Mouse (Mus musculus) frontal cortex, postnatal 14 days (tissue): Measurements from ENCODE around the gene Aplp1.

Experiments used
- DNase-seq, 2 experiments: peaks; one replicate each; pipeline ENCODE4 v3.0.0; 2022; ENCODE audit warnings: low spot score in 2 of 2

Gene Aplp1

DNA sequence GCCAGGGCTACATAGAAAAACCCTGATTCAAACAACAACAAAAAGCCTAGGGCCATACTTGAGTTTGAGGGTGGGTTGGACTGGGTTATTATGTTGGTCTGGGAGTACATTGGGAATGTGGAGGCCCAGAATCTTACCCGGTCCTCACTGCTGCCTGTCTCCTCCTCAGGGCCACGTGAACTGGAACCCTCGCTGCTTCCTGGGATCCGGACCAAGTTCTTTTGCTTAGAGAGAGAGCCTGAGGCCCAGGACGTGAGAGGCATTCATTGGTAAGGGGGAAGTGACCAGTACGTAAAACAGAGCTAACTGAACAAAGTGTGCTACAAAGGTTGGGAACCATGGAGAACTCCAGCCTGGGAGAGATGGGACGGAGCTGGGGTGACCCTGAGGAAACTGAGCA lies 4.9 kb upstream of the Aplp1 start:
- DNase-seq: no peak

DNA sequence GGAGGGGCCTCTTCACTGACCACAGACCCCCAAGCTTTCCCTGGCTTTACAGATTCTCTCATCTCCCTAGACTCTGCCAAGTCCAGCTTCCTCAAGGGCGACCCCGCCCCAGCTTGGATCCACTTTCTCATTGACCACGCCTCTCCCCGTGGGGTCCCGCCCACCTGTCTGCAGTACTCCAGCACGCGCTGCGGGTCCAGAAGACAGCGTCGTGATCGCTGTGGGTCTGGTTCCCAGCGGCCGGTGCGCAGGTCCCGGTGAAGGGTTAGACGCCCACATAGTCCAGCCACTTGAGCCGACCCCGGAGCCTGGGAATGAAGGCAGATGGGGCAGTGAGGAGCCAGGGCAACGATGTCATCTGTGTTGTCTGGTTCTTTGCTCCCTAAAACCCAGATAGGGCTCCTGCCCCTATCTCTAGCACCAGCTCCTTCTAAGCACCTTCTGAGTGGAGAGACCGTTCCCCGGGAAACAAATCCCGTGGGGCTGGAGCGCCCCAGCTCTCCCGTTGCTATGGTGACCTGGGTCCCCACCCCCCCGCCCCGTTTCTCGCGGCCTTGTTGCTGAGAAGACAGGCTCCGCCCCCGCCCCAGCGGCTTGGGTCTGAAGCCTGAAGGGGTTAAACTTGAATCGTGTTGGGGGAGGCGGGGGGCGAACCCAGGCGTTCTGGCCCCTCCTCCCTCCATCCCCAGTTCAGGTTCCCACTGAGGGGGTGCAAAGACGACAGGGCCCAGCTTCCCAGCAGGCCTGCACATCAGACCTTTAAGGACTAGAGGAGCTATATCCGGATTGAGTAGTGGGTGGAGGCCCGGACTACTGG lies 973 bp downstream of the Aplp1 start:
- DNase-seq: peak; percentile 63 to 72

DNA sequence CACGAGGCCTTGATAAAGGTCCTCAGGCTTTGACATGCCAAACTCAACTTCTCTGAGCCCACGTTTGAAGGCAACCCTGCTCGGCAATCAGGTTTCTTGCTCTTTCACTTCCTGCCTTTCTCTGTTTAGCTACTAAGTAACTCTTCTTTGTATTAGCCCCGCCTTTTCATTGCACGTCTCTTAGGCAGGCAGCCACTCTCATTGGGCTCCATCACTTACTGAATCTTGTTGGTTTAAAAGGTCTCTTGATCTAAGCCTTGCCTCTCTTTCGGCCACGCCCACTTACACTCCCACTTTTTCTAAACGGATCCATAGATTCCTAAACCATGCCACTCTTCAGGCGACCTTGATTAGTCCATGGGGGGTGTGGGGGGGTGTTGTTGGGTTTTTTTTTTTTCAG lies 1.6 kb downstream of the Aplp1 start:
- no peak for DNase-seq

DNA sequence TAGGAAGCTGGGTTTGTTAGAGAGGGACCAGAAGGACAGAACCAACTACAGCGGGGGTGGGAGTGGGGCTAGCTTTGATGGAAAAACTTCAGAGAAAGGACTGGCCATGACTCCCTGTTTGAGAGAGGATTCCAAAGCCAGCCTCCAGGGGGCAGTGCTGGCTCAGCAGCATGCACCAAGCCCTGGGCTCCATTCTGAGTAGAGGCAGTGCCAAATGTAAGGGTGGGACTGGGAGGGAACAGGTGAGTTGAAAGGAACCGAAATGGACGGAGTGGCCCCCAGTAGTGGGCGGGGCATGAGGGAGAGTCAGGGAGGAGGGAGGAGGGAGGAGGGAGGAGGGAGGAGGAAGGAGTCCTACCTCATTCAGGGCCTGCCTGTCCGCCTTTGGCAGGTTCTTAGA lies 4.6 kb downstream of the Aplp1 start:
- peak in 1 of 2 experiments; percentile 43 for DNase-seq

DNA sequence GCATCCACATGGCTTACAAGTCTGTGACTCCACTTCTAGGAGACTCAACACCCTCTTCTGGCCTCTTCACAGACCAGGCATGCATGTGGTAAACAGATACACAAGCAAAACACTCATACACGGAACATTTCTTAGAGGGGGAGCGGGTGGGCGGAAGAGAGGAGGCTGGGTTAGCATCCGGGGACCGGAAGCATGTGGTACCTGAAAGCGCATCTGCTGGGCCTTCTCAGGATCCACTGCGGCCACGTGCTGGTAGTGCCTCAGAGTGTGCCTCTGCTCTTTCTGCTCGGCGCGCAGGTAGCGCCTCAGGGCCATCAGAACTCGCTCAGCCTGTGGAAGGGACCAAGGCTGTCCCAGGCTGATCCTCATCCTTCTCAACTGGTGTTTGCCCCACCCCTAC lies 5.6 kb downstream of the Aplp1 start:
- no peak for DNase-seq

DNA sequence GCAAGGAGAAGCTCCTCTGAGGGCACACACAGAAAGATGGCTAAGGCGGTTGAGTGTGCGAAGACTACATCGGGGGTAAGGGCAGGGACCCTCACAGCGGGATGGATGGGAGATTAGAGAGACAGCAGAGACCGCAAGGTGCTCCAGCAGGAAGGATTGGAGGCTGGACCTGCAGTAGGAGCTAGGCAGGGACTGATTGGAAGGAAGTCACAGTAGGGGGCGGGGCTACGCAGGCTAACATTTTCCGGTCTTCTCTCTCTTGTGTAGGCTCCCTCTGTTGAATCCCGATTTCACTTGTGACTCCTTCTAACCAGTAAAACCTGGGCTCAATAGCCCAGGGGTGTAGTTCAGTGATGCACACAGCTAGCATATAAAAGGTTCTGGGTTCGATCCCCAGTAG lies 8.5 kb downstream of the Aplp1 start:
- no peak for DNase-seq

DNA sequence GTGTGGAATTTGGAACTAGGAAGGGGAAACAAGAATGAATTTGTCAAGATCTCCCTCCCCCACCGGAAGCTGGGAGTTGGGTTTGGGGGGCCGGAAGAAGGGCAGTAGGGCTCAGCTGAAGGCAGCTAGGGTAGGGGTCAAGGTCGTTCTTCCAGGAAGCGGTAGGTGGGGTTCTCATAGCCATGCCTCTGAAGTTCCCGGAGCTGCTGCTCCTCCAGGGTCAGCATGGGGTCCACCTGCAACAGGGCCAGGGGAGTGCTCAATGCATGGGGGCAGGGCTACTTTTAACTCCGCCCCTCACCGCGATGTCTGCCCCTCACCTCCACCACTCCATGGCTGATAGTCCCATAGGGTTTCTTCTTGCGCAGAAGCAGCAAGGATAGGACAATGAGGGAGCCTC lies 10.2 kb downstream of the Aplp1 start:
- no peak for DNase-seq

DNA sequence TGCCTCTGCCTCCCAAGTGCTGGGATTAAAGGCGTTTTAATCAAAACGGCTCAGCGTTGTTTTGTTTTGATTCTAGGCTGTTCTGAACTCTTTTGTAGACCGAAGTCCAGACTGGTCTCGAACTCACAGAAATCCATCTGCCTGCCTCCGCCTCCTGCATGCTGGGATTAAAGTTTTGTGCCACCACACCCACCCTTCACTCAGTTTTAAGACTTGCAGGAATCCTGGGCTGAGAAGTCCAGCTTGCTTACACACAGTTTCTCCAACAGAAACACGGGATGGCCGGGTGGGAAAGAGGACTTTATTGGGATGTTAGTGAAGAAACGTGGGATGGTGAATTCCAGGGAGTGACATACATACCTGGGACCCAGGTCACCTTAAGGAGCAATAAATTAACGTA lies 10.6 kb downstream of the Aplp1 start:
- no peak for DNase-seq

DNA sequence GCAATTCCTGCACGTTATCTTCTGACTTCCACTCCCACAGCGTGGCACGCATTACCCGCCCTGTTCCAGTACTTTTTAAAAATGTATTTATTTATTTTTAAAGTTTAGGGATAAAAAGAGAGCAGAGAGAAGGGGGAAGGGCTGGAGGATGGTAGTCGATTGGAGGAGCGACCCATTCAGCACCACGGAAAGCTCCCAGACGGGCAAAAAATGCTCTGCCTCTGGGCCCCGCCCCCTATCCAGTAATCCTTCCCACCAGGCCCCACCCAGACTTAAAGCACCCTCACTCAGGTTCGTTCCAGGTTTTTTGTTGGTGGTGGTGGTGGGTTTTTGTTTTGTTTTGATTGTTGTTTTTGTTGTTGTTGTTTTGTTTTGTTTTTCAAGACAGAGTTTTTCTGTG lies 11.1 kb downstream of the Aplp1 start:
- DNase-seq: no peak

DNA sequence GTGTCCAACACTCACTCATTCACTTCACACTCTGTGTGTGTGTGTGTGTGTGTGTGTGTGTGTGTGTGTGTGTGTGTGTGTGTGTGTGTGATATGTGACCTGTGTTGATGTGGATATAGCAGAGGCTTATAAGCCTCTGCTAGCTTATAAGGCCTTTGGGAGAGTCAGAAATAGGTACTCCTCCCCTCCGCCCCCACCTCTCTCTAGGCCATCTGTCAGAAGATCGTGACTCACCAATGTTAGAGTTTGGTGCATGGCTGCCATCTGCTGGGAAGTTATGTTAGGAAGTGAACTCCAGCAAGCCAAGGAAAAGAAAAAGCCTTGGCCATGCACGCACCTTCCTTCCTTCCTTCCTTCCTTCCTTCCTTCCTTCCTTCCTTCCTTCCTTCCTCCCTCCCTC lies 13.5 kb downstream of the Aplp1 start:
- DNase-seq: peak; percentile 75

DNA sequence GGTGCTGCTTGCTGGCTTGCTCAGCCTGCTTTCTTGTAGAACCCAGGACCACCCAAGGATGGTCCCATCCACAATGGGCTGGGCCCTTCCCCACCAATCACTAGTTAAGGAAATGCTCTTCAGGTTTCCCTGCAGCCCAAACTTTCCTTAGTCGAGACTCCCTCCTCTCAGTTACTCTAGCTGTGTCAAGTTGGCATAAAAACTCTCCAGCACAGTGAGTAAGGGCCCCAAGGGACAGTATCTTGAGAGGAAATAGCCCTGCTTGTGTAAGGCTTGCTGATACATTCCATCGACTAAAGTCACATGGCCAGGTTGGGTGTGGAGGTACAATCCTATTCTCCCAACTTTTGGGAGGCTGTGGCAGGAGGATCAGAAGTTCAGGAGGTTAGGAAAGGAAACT lies 15.1 kb downstream of the Aplp1 start:
- DNase-seq: no peak

DNA sequence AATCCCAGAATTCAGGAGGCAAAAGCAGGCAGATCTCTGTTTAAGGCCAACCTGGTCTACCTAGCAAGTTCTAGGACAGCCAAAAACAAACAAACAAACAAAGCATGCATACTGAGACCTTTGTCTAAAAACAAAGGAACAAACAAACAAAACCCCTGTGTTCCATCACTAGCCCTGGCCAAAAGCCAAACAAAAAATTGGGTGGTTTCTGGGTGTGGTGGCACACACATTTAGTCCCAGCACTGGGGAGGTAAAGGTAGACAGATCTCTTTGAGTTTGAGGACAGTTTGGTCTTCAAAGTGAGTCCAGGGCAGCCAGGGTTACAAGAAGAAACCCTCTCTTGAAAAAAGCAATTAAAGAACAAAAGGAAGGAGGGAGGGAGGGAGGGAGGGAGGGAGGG lies 16.0 kb downstream of the Aplp1 start:
- no peak for DNase-seq

DNA sequence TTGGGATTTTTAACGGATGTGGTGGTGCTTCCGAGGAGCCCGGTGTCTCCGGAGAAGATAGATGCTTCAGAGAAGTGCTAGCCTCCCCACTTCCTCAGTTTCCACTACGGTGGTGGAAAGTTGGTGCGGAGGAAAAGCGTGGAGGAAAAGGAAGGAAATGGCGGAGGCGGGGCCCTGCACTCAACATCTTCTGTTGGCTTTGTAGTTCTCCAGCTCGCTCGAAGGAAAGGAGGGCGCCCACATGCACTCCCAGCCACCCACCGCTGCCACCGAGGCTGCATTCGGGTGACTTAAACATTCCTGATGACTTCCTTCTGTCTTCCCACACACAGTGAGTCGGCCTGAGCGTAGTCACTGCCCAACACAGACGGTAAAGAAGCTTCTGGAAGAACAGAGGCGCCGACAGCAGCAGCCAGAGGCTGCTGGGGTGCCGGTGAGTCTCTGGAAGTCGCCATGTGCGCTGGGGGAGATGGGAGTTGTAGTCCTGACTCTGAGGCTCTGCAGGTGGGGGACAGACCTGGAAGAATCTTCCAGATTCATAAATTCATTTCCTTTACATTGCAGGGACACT lies 22.2 kb downstream of the Aplp1 start:
- peak in 1 of 2 experiments; percentile 37 for DNase-seq

DNA sequence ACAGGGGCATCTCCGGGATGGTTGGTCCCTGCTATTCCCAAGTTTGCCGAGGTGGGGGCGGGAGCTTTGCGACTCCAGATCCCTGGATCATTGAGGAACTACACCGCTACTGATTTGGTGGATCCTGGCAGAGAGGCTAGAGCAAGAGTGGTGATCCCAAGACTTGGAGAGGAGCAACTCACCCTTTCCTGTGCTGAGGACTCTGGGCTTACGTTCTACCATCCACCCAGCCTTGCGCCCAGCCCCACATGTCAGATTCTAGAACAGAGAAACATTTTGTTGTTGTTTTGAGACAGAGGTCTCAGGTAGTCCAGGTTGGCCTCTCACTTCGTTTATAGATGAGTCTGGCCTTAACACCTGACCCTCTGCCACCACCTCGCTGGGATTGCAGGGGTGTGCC lies 22.8 kb downstream of the Aplp1 start:
- DNase-seq: no peak

DNA sequence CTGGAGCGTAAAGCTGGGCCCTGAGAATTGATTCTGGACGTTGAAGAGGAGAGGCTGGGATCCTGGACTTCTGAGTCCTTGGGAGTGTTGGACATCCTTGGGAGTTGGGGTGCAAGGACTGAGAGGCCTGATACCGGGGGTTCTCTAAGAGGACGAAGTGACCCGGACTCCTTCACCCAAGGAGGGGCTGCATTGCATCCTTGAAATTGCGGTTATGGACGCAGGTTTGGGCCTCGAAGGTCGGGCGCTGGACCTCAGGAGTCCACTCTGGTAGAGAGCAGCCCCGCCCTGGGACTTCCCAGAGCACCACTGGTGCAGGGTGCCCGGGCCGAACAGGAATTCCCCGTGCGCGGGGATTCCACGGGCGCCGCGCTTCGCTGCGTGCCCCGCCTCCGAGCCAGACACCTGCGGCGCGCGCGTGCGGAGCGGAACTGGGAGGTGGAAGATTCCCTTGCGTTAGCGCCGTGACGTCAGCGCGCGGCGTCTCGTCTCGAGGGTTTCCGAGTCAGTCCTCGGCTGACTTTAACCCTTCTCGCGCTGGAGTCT lies 23.4 kb downstream of the Aplp1 start:
- peak; percentile 85 to 91 for DNase-seq

DNA sequence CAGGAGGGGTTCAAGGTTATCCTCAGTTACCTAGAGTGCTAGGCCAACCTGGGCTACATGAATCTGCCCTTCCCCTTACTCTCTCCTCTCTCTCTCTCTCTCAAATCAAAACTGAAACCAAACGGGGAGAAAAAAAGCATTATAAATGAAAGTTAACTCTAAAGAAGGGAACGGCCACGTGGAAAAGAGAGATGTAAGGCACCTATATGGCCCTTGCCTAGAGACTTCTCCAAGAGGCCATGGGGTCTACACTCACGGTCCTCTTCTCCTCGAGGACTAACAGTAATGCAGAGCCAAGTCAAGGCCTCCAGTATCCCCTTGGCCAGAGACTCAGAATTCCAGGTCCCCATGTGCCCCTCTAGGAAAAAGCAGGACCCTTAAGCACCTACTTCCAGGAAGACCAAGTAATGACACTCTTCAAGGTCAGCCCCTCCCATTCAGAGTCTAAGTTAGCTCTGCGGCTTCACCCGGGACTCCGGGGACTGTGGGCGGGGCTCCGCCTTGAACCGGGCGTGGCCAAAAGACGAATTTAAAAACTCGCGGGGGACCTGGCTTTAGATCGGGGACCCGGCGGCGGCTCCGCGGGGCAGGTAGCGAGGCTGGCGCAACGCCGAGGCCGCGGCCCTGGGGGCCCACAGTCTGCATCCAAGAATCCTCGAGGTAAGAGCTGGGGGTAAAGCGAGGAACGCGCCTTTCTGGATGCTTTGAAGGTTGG lies 24.0 kb downstream of the Aplp1 start, which contains the start of gene Nfkbid:
TSS of gene Nfkbid (plus strand) at position 558 of the 715 bp plus-strand sequence.
- peak in 1 of 2 experiments; percentile 58 for DNase-seq

DNA sequence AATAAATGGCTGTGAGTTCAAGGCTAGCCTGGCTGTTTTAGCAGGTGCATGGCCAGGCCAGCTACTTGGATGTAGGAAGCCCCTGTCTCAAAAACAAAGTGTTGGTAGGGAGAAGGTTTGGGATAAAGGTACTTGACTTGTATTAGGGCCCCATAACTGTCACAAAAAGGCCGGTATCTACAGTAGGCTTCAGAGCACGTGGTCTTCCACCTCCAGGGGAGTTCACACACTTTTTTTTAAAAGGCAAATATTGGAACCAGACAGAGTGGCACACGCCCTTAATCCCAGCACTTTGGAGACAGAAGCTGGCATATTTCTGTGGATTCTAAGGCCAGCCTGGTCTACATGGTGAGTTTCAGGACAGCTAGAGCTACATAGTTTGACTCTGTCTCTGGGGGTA lies 24.7 kb downstream of the Aplp1 start:
- DNase-seq: no peak

DNA sequence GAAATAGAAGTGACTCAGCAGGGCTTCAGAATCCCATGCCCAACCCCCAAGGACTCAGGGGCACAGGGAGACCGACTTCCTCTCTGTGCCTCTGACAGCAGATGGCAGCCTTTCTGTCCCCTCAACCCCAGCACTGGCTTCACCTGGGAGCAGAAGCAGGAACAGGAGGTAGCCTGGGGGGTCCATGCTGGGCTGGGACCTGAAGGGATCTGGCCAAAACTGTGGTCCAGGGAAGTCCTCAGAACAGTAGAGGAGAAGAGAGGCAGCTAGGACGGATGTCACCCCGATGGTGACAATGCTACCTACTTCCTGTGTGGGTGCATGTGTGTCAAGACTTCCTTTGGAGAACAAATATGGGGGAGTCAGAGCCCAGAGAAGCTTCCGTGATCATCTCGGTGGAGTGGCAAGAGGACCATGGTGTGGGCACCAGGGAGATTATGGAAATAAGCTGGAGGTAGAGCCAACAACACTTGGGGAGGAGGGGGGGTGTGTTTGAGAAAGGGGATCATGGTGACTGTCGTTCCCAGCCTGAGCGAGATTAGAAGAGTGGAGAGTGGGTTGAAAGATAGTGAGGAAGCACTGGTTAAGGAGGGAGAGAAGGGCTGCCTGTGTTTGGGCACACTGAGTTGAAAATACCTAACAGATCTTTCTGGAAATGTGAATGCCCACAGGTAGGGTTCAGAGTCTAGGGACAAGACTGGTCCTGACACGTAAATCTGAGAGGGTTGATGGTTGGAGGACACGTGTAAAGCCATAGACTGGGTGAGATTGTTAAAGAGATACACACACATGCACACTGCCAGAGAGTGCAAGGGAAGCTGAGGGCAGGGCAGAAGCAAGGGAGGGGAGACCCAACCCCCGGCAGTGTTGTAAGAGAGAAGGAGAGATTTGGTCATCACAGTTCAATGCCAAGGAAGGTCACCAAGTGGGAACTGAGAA lies 25.5 kb downstream of the Aplp1 start, which contains the start of gene Hcst:
TSS of gene Hcst (minus strand) at position 294 of the 939 bp plus-strand sequence.
- DNase-seq: no peak

DNA sequence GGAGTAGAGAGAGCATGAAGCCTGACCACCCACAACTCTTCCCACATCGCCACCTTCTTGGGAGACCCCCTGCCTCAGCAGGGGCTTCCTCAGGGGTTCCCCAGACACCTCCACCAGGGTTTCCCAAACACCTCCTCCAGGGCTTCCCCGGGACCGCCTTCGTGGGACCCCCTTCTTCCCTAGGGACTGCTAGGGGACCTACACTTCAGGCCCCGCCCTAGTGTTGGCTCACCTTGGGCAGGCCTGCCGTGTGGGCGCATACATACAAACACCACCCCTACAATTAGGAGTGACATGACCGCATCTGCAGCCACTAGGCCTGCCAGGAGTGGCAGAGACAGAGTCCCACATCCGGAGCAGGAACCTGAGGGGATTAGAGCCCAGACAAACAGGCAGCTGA lies 27.5 kb downstream of the Aplp1 start:
- no peak for DNase-seq

DNA sequence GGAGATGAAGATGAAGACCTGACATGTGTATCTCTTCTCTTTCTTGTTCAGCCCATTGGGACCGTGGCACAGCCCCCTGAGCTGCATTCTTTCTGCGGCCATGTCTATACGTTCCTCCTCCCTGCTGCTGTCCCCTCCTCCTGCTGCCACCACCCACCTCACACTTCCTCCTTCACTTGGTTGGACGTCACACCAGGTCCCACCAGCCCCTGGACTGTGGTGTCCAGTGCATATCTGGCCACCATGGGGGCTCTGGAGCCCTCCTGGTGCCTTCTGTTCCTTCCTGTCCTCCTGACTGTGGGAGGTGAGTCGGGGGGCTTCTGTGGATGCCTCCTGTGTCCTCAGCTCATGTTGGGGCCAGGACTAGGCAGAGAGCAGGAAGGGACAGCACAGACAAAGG lies 31.7 kb downstream of the Aplp1 start, which contains the start of gene Tyrobp:
TSS of gene Tyrobp (plus strand) at position 165 of the 400 bp plus-strand sequence.
- DNase-seq: no peak

DNA sequence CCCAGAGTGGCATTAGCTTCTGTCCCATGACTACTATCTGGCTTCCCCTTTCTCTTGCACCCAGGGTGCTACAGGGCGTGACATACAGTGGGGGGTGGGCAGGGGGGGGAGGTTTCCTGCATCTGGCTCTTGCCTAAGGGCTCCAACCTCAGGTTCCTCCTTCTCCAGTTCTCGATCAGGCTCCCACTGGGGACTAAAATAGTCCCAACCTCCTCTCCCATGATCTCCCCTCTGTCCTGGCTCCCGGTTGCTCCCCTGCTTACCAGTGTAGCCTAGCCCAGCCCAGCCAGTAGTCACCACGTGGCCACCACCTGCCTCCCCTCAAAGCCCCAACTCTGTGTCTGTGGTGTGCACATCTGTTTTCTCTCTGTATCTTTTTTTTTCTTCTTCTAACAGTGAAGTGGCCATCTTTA lies 32.6 kb downstream of the Aplp1 start:
- DNase-seq: no peak
